Mouse (Mus musculus): Measurements from ENCODE around the gene Calcrl.

Calcrl gene

DNA sequence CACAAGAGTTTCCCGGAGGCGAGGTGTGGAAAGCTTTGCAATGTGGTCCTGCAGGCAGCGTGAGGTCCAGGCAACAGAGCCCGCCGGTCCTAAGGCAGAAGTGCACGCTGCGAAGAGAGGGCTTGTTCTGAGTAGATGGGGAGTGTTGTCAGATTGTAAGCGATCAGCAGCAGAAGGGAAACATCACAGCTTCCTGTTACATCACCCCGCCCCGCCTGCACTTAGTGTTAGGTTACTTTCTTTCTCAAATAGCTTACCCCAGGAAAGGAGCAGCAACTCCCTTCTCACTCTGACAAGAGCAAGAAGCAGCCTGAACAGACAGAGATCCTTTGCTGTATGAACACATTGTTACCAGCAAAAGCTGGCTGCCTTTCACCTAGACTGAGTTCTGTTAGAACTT, at the start of gene Calcrl:
Gene Calcrl, minus strand, starts transcription at position 274 of the 400 bp plus-strand sequence.
- peak; percentile 78 to 80 for DNase-seq (ENCODE audit: low read depth in 2 of 2, low spot score in 2 of 2)

DNA sequence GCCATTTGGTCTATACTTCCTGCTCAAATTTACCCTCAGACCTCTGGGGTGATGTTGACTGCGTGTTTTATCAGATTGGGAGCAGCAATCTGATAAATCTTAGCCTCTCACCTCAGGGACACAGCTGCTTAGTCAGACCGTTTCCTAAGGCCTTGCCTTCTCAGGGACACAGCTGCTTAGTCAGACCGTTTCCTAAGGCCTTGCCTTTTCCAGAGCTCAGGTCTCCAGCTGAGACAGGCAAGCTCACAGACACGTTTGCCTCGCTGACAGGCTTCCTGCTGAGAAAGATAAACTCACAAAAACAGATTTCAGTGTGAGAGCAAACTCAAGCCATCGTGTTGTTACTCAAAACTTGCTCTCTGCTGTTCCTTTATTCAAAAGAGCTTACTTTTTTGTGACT, 49.4 kb upstream of the Calcrl start:
- no peak for DNase-seq (ENCODE audit: low read depth in 2 of 2, low spot score in 2 of 2)

DNA sequence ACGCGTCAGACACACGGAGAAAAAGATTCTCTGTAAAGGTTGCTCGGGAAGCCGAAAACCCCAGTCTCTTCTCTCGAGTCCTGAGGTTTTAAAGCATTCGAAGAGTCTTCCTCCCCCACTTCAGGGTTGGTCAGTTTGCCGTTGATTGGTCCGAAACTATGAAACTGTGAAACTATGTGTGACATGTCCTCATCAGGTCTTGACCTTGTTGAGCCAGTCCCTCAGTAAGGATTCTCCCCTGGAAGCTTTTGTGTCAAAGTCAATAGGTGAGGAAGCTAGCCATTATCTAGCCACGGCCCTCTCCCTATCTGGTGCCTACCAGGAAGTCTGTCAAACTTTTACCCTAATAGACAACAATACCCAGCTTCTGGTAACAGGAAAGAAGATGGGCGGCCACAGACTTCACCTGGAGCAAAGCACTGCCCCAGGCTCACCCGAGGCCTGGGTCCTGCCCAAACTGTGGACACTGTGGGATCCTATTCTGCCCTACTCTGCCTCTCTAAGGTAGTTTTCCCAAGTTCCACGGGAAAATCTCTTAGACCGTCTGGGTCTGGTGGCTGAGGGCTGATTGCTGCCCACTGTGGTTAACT, 48.8 kb upstream of the Calcrl start:
- DNase-seq (ENCODE audit: low read depth in 2 of 2, low spot score in 2 of 2) = no peak

DNA sequence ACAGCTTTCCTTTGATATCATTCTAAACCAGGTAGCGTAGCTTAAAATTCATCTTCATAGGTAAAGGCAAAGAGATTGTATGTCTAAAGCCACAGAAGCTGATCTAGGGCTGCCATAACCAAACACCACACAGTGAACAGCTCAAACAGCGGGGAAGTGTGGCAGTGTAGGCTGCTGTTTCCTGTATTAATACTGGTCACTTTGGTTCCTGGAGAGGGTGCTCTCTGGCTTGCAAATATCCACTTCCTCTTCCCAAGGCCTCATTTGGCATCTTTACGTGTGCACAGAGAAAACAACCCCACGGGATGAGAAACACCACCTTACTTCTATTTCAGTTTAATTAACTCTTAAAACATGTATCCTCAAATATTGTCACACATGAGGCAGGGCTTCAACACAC, 42.2 kb upstream of the Calcrl start:
- DNase-seq (ENCODE audit: low read depth in 2 of 2, low spot score in 2 of 2) = no peak

DNA sequence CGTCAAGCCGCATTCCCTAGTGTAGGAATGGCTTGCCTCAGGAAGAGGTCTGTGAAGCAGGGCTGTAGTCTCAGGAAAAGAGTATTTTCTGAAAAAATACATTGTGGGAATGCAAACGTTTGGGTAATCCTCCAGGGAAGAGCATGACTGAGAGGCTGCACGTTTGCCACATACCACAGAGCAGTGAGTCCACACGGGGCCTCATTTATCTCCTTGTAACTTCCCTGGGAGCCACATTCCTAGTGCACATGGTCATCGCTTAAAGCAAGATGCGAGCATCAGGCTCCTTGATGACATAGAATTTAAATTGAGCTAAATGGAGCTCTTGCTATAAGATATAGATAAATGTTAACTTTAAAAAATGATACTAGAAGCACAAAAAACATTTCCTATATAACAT, 39.7 kb upstream of the Calcrl start:
- DNase-seq (ENCODE audit: low read depth in 2 of 2, low spot score in 2 of 2) = no peak

DNA sequence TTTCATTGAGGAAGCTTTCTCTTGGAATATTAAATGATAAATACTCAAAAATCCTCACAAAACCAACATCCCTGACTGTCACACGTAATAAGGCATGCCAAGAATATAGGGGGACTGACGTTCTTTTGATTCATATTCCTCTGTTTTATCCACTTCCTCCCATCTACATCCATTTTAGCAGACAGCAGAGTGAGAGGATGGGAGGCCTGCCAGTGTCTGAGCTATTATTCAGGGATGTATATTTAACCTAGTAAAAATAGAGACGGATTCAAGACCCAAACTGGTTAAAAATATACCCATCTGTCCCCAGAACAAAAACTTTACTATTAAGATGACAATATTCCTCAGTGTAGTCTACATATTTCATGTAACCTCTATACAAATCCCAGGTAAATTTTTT, 37.2 kb upstream of the Calcrl start:
- no peak for DNase-seq (ENCODE audit: low read depth in 2 of 2, low spot score in 2 of 2)

DNA sequence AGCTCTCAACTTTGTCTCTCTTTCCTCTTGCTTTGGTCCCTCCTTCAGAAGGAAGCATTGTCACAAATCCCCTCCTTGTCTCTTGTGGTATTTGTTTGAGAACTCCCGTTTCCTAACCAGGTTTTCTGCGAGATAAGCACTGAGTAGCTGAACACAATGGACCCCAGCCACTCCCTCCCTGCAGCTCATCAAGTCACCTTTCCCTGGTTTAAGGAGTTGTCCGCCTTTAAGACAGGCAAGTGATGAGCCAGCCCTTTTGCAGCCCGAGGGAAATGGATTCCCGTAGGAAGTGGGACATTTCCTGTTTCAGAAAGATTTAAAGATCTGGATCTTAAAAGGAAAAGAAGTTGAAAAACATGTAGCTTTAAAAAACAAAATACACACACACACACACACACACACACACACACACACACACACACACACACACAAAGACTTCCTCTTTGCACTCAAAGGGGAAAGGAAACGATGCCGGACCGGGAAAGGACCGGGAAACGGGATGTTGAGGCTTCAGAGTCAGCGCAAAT, 34.5 kb upstream of the Calcrl start:
- no peak for DNase-seq (ENCODE audit: low read depth in 2 of 2, low spot score in 2 of 2)

DNA sequence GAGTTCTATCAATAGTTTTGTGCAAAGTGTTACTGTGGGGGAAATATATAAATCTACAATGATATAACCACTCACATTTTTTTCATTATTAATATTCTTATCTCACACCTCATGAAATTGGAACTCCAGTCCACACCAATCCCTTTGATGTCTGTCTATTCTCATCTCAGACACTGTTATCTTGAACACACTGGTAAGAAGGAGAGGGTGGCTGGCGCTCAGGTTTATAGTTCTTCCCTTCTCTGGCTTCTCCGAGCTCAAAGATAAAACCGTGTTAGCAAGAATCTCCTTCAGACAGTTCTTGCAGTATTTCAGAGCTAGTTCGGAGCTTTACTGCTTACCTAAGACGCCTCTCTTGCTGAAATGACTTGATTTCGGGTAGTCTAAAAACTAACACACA, 32.0 kb upstream of the Calcrl start:
- DNase-seq (ENCODE audit: low read depth in 2 of 2, low spot score in 2 of 2) = no peak

DNA sequence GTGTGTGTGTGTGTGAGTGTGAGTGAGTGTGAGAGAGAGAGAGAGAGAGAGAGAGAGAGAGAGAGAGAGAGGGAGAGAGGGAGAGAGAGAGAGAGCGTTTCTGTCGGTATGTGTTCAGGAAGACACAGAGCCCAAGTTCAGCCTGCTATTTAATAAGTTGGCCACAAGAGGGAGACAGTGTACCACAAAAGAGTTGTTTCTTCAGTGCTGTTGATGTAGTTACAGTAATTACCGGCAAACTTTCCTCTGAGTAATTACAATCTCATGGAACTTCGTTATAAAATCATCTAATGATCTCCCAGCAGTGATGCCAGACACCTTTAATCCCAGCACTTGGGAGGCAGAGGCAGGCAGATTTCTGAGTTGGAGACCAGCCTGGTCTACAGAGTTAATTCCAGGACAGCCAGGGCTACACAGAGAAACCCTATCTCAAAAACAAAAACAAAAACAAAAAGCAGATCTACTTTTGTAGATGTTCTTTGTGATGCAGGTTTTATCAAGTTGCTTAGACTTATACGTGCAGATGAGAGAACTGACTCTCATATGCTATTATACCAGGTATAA, 30.1 kb upstream of the Calcrl start:
- peak; percentile 57 to 76 for DNase-seq (ENCODE audit: low read depth in 2 of 2, low spot score in 2 of 2)

DNA sequence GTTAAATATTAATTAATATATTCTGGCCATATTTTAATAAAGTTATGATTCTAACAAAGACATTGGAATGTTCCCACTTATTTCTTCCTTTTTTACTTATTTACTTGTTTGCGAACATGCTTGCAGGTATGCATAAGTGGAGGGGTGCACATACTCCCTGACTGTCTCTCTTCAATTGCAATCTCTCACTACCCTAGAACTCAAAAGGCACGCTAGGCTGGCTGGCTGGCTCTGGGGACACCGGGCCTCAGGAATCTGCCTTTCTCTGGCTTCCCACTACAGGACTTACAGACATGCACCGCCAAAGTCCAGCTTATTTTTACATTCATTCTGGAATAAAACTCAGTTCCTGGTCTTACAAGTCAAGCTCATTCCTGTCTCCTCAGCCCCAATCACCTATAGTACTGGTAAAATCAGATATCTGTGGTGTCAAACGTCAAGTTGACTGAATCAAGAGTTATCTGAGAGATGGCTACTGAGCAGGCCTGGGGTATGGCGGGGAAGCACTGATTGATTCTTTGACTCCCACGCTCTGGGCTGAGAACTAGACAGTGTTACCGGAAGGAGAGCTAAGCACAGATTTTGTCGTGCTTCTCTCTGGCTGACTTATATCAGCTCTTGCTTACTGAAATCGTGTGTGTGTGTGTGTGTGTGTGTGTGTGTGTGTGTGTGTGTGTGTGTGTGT, 29.5 kb upstream of the Calcrl start:
- no peak for DNase-seq (ENCODE audit: low read depth in 2 of 2, low spot score in 2 of 2)

DNA sequence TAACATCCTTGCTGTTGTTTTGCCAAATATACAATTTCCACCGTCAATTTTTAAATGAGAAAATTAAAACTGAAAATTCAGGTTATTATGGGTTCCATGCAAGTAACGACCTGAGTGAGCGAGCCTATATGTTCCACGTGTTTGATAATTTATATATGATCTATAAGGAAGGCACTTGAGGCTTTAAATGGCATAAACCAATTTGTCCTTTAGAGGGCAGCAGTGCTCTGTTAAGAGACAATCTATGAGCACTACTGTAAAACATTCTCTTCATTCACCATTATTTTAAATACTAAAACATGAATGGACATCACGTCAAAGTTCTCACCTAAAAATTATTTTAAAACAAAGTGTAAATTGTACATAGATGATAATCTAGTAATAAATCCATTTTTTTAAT, 28.8 kb upstream of the Calcrl start:
- peak in 1 of 2 experiments; percentile 50 for DNase-seq (ENCODE audit: low read depth in 2 of 2, low spot score in 2 of 2)

DNA sequence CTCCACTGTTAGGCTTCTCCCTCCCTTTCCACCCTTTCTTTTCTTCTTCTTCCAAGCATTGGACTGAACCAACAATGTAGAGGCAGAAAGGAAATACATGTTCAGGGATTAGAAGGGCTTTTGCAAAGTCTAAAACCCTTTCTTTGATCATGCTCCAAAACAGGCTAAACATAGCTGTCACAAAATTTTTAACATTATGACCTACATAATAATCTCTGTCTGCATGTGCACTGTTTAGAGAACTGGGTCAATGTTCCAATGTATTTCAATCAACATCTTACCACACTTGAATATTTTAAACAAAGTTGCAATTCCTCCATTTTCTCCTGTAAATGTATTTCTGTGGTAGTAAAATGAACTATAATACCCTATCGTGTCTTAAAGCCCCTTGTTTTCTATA, 20.3 kb upstream of the Calcrl start:
- DNase-seq (ENCODE audit: low read depth in 2 of 2, low spot score in 2 of 2) = no peak

DNA sequence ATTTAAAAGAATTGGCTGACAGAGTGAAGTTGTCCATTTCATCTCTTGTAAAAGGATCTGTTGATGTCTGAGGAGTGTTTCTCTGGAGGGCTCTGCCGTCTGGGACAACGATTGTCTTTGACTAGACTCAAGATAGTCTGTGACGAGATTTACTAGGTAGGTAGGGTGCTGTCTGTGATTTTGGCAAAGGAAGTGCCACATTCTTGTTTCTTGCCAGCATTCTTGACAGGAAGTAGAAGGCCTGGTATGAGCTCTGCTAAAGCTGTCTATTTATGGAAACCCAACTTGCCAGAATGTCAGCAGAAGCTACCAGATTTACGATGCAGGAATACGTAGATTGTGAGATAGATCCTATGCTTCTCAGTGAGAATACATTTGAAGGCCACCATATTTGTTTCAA, 16.7 kb upstream of the Calcrl start:
- DNase-seq (ENCODE audit: low read depth in 2 of 2, low spot score in 2 of 2) = no peak

DNA sequence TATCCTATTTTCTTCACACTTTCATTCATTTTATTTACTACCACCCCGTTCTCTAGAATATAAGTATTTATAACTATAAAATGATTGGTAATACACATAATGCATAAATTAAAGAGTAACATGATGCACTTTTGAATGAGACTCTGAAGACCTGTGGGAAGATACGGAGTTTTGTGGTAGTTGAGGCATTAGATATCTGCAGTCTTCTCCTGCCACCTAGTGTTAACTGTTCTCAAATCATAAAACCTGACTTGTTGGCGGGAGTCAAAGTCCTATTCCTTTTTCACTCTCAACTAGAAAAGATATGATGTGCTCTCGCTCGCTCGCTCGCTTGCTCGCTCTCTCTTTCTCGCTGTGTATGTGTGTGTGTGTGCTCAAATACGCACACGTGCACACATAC, 4.5 kb upstream of the Calcrl start:
- DNase-seq (ENCODE audit: low read depth in 2 of 2, low spot score in 2 of 2) = peak; percentile 29 to 57

DNA sequence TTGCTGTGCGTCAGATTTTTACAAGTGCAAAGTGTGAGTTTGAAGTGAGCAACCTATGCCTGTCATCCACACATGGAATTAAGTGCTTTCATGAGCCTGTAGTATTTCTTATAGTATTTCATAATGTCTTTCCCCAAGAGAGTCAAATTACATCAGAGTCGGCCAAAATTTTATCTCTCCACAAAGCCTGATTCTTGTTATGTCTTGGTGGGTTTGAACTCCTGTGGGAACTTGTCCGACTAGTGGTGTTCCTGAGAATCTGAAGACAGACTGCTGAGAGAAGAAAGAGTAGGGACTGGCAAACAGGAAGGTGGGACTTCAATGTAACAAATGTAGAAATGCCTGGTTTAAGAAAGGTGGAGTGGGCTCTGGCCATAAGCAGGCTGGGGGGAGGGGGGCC, 3.6 kb upstream of the Calcrl start:
- DNase-seq (ENCODE audit: low read depth in 2 of 2, low spot score in 2 of 2) = no peak

DNA sequence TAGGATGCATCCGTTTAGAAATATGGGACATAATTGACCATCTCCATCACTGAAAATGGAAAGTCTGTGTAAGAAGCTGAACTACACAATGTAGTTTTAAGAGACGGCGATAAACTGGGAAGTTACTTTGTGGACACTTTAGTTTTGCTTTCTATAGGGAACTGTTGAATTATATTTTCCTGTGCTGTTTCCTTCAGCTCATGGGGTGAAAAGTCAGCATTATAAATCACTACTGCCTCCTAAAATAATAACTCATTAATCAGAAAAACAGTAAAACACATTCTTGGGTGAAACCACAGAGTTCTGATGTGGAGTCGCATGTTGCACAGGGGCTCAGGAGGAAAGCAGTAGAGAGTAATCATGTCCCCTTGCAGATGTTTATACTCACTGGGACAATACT, 1.3 kb upstream of the Calcrl start:
- no peak for DNase-seq (ENCODE audit: low read depth in 2 of 2, low spot score in 2 of 2)

DNA sequence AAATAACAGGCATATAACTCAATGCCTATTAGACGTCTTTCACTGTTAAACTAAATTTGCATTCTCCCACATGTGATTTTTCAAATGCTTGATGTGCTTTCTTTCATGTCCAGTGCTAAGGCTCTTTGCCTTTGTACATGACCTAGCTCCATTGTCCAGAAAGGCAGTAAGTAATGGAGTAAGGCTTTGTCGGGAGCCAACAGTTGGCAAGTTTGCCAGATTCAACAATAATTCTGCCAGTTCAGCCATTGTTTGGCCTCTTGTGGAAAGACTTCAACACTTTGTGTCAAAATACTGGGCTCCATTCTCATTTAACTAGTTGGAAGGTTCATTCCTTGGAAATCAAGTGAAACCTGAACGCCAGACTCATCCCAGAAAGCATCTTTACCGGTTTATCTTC, 8.7 kb downstream of the Calcrl start:
- DNase-seq (ENCODE audit: low read depth in 2 of 2, low spot score in 2 of 2) = no peak

DNA sequence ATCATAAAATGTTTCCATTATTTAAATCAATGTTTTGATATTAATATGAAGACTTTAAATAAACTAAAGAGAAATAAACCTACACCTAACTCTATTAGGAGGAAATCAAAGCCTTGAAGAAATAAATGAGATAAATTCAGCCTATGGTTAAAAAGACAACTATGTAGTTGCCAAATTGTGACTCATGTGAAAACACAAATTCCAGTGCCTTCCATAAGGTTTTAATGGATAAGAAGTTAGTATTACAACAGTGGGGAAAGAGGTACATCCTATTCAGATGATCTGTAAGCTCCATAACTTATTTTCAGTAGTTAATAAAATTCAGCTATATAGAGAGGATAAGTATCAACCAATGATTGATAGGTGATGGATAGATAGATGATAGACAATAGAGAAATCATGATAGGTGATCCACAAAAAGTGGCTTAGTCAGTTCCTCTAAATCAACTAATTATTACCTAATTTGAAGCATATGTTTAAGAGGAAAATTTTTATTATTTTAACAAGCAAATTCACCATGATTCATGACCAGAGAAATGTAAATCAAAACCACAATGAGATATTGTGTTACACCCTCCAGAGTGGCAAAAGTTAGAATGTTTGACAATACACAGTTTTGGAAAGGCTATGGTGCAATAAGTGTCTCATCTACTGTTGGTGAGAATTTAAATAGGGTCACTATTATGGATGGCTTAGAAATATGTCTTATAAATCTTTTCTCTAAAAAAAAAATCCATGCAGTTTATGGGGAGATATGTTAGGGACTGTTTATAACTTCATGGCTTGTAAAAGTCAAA, 15.2 kb downstream of the Calcrl start:
- DNase-seq (ENCODE audit: low read depth in 2 of 2, low spot score in 2 of 2) = no peak

DNA sequence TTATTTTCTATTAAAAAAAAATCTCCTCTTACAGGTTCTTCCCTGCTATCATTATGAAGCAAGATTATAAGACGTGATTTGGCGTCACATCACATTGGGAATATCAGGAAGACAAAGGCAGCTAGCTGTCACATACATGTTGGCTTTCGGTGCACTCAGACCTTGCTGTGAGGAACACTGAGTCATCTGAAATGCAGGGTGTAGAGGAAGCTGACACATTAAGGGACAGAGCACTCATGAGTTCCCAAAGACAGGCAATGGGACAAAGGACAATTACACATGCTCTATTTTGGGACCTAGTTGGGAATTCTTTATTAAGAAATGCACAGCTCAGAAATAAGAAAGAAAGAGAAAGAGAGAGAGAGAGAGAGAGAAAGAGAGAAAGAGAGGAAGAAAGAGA, 20.4 kb downstream of the Calcrl start:
- DNase-seq (ENCODE audit: low read depth in 2 of 2, low spot score in 2 of 2) = no peak

DNA sequence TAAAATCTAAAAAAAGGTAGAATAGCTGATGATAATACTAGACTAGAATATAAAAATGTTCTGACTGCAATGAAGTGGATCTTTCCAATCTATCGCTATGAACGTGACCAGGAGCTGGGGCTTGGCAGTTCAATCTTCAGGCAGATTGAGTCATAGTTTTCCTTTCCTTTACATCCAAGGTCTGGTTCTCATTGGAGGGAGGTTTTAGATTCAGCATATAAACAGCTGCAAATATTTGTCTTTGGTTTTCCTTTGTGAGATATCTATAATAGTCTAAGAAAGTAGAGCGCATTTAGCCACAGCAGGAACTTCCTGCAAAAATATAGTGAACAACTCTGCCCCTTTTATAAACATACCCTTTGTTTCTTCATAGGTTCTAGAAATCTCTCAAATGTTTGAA, 22.5 kb downstream of the Calcrl start:
- no peak for DNase-seq (ENCODE audit: low read depth in 2 of 2, low spot score in 2 of 2)

DNA sequence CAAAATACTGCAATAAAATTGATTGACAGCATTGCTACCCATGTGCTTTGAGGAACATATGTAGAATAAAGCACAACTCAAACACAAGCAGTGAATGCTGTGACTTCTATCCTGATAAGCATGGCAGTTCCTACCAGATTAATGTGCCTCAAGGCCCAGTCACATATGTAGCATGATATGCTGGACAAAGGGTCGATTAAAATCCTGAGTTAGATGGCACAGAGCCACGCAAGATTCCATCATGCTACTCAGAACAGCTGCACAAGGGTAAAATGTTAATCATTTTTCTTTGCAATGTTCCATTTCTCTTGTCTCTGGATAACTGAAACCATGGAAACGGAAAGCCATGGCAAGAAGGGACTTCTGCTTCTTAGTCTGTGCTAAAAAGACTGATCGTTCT, 28.7 kb downstream of the Calcrl start:
- DNase-seq (ENCODE audit: low read depth in 2 of 2, low spot score in 2 of 2) = no peak

DNA sequence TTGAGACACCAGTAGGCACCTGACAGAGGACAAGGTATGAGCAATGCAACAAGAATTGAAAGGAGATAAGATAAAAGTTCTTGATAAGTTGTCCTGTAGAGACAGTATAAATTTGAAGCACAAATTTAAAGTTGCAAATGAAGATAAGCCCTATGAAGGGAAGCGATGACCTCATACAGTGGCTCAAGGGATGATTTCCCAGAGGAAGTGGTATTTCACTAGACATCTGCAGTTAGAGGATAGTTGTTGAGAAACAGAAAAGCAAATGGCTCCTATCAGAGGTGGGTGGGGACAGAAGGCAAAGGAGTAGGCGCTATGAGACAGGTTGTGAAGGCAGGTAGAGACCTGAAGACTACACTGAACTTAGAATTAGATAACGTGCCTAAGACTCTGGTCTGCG, 32.0 kb downstream of the Calcrl start:
- no peak for DNase-seq (ENCODE audit: low read depth in 2 of 2, low spot score in 2 of 2)

All from CD8-positive naive resting alpha-beta T cell, adult 2 months (primary cell).